Mouse (Mus musculus) forebrain, embryonic 12.5 days (tissue): ENCODE results near the gene Slc6a6. TPM values are rescaled to one million over a fixed set of nuclear protein-coding genes. Genes with fewer than 3 reads are reported as not detected.

Experiments
- ATAC-seq: fragments of 200-750 bp; cut with Nextera tagmentation; 2 replicates; pipeline ENCODE4 v1.8.0; 2017; ENCODE audit warnings: moderate TSS enrichment; ENCODE audit not compliant: low FRiP score
- H3K27ac ChIP-seq: fragments of 300-500 bp; sonication (generic); 2 replicates; pipeline ENCODE4 v1.5.1; 2016; ENCODE audit warnings: mild to moderate bottlenecking
- H3K27me3 ChIP-seq: fragments of 300-500 bp; sonication (generic); 2 replicates; pipeline ENCODE4 v1.6.1; 2016; ENCODE audit warnings: mild to moderate bottlenecking
- H3K36me3 ChIP-seq: fragments of 300-500 bp; sonication (generic); replicated peaks from 2 replicates; pipeline ENCODE4 v1.6.1; 2016; ENCODE audit warnings: mild to moderate bottlenecking
- H3K4me1 ChIP-seq: fragments of 300-500 bp; sonication (generic); 2 replicates; pipeline ENCODE4 v1.6.1; 2016
- H3K4me2 ChIP-seq: fragments of 300-500 bp; sonication (generic); 2 replicates; pipeline ENCODE4 v1.6.1; 2016; ENCODE audit warnings: mild to moderate bottlenecking, moderate library complexity
- H3K4me3 ChIP-seq: fragments of 300-500 bp; sonication (generic); replicated peaks from 2 replicates; pipeline ENCODE4 v1.5.1; 2016; ENCODE audit warnings: mild to moderate bottlenecking
- H3K9ac ChIP-seq: fragments of 300-500 bp; sonication (generic); 2 replicates; pipeline ENCODE4 v1.6.1; 2016; ENCODE audit warnings: mild to moderate bottlenecking
- H3K9me3 ChIP-seq: fragments of 300-500 bp; sonication (generic); 2 replicates; pipeline ENCODE4 v1.6.1; 2016
- WGBS: fragments of 180-500 bp; shearing (Covaris S2); methylation state at CpG from one replicate; pipeline ENCODE4 v1.1.7; 2016; 5-methylcytosine and 5-hydroxymethylcytosine counted together
- polyA plus RNA-seq: library from polyadenylated mRNA; unstranded; fragments of >200 nt; fragmentation: Nextera tagmentation; extraction: Ambion mirVana; gene quantifications from 2 replicates; pipeline ENCODE4 v1.2.1, GENCODE M21; 2016

Slc6a6 gene
- polyA plus RNA-seq, 1 experiment from 2014 or later, result 79.0 TPM

DNA sequence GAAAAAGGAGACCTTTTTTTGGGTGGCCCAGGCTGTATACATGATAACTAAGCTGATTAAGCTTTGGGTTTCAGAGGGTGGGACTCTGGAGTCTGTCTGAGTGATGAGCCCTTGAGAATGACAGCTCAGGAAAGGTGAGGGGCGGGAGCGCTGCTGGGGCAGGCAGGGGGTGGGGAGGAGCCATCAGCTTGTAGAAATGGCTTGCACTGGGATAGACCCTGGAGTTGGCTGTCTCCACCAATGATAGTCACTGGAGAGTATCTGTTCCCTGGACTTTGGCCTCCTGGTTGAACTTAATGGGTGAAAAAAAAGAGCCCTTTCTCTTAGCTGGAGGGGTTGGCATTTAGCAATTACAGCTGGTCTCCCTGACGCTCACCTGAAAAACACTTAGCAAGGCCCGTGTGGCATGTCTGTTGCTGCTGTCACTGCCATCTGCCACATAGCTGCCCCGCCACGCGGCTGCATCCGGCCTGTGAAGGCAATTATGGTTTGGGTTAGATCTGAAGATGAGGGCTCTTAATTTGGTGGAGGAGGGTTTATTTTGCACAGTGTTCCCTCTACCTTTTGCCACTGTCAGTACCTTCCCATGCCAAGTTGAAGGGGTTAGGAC is 23.5 kb downstream of the Slc6a6 start:
- Histone ChIP-seq H3K27me3 (no peaks in the 10 kb centered on the region), H3K4me1 (peaks cover 49% of the 10 kb centered on the region), H3K9me3 (no peaks in the 10 kb centered on the region), H3K4me3 (no peak overlapping the region), H3K27ac (peak overlapping the region; percentile 85), H3K9ac (no peak overlapping the region), H3K4me2 (no peak overlapping the region), H3K36me3 (peaks cover 35% of the 10 kb centered on the region)
- WGBS, result 73% methylated on average over 8 of the region's 8 CpGs
- peak; percentile 8; the same call in 1 of the 2 replicates for ATAC-seq

DNA sequence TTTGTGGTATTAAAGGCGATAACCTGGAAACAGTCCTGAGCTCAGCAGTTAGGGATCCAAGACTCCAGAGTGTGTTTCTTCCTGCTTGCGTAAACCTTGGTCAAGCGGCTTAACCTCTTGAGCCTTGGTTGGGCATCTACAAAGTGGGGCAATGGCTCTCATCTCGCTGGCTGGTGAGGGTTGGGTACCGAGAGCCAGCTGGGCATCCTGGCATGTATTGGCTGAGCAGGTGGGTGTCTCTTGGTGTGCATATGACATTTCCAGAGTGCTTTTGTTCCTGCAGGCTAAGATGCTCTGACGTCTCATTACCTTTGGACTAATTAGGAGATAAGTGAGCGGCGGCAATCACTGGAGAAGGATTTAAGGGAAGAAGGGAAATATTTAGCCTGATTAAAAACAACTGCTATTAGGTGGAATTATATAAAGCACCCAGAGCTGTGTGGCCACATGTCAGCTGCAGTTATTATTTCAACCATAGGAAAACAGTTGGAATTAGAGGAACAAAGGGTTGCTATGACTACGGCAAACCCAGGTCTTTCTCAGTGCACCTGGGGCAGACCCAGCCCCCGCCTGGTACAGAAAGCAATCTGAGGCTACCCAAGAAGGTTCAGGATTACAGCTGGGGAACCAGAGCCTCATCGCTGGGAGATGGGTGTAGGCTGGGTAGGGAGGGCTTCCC is 24.2 kb downstream of the Slc6a6 start:
- WGBS, result 69% methylated on average over 11 of the region's 11 CpGs
- no peak overlapping the region for H3K9ac ChIP-seq
- H3K4me3 ChIP-seq, result no peak overlapping the region
- H3K4me1 ChIP-seq, result peaks cover 55% of the 10 kb centered on the region
- H3K27ac ChIP-seq, result peak overlapping the region; percentile 85
- peak; percentile 31 for ATAC-seq
- no peaks in the 10 kb centered on the region for H3K27me3 ChIP-seq
- H3K4me2 ChIP-seq, result no peak overlapping the region
- H3K9me3 ChIP-seq, result no peaks in the 10 kb centered on the region
- peaks cover 35% of the 10 kb centered on the region for H3K36me3 ChIP-seq

DNA sequence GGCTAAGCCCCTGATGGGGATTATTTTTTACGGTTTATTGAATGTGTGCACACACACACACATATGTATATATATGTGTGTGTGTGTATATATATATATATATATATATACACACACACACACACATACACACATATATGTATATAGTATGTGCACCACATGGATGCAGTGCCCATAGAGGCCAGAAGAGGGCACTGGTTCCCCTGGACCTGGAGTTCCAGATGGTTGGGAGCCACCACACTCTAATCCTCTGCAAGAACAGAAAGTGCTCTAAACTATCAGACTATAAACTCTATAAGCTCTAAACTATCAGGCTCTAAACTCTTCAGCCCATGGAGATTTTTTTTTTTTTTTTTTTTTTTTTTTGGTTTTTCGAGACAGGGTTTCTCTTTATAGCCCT is 25.1 kb downstream of the Slc6a6 start:
- ATAC-seq, result no peak
- no peaks in the 10 kb centered on the region for H3K27me3 ChIP-seq
- no peaks in the 10 kb centered on the region for H3K9me3 ChIP-seq
- H3K27ac ChIP-seq, result peak overlapping the region; percentile 85
- no peak overlapping the region for H3K4me2 ChIP-seq
- peaks cover 64% of the 10 kb centered on the region for H3K4me1 ChIP-seq
- 78% methylated on average over 2 of the region's 2 CpGs for WGBS
- no peak overlapping the region for H3K4me3 ChIP-seq
- no peak overlapping the region for H3K9ac ChIP-seq
- H3K36me3 ChIP-seq, result peaks cover 29% of the 10 kb centered on the region

DNA sequence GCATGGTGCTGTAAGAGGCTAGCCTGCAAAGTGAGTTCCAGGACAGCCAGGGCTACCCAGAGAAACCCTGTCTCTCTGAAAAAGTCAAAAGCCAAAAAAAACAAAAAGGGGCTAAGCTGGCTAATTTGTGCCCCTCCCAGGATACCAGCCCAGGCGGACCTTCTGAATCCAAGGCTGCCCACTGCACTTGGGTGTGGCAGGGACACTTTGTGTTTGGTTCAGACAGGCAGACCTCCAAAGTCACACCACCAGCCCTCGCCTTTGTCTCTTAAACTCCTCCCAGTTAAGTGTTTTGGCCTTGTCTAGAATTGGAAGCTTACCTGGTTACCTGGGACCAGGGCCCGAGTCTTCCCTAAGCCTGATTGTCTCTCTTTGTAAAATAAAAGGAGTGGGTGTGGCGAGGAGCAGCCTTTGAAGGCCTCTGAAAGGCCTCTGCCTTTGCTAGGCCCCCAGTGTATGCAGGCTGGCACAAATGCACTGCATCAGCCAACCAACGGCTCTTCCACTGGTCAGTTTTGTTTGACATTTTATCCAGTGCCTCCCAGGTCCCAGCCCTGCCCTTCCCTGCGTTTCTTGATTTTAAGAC is 26.6 kb downstream of the Slc6a6 start:
- Histone ChIP-seq H3K4me2 (no peak overlapping the region), H3K9ac (no peak overlapping the region), H3K36me3 (peaks cover 23% of the 10 kb centered on the region), H3K27me3 (no peaks in the 10 kb centered on the region), H3K4me3 (no peak overlapping the region), H3K9me3 (no peaks in the 10 kb centered on the region), H3K27ac (peak overlapping the region; percentile 65), H3K4me1 (peaks cover 70% of the 10 kb centered on the region)
- 38% methylated on average over 6 of the region's 6 CpGs for WGBS
- no peak for ATAC-seq

DNA sequence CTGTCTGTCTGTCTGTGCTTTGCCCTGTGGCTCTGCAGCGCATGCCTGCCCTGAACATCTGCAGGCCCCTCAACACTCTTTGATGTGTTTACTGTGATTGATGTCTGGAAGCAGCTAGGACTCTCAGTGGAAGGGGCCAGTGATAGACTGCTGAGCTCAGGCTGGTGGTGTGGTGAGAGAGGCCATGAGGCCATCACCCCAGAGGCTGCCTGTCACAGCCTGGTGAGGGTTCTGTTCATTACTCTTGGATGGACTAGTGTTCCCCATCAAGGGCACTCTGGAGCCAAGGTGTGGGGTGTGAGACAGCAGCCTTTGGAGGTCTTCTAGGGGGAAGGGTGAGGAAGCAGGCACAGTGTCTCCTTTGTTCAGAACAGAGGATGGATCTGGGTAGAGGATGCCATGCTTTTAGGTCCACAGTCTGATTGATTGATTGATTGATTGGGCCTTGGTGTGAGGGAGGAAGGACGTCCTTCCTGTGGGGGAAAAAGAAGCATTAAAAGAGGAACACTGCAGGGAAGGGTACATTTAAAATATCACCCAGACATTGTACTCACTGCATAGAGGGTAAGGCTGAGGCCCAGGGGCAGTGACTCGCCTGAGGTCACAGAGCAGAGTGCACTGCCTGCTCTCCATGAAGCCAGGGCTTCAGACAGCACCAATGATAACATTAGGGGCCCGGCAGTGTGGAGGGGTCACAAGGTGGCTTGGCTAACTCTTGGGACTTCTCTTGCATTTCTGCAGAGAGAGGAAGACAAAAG is 28.4 kb downstream of the Slc6a6 start:
- 35% methylated on average over 4 of the region's 4 CpGs for WGBS
- Histone ChIP-seq H3K27me3 (no peaks in the 10 kb centered on the region), H3K4me3 (no peak overlapping the region), H3K27ac (peak overlapping the region; percentile 77), H3K4me1 (peaks cover 65% of the 10 kb centered on the region), H3K9ac (peak overlapping the region; percentile 18), H3K4me2 (no peak overlapping the region), H3K36me3 (peaks cover 15% of the 10 kb centered on the region), H3K9me3 (no peaks in the 10 kb centered on the region)
- no peak for ATAC-seq

DNA sequence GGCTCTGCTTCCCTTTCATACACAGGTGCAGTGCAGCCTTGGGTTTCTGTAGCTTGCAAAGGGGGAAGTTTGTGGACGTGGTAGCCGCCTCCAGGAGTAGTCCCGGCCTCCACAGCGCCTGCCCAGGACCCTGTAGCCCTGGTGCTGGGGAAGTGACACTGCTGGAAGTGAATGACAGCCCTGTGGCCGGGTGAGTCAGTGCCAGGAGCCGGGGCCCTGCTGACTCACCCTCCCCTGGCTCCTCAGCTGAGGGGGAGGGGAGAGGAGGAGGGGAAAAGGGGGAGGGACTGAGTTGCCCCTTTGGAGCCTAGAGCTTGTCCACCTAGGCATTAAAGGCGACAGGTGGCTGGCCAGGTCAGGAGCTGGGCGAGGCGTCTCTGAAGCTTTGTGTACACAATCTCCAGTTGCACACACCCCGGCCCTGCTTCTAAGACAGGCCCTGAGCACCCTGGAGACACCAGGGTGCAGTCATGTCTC is 29.0 kb downstream of the Slc6a6 start:
- H3K27ac ChIP-seq, result peak overlapping the region; percentile 77
- WGBS, result 10% methylated on average over 10 of the region's 10 CpGs
- H3K9ac ChIP-seq, result peak overlapping the region; percentile 18
- no peak overlapping the region for H3K4me3 ChIP-seq
- H3K4me1 ChIP-seq, result peaks cover 59% of the 10 kb centered on the region
- no peaks in the 10 kb centered on the region for H3K27me3 ChIP-seq
- H3K36me3 ChIP-seq, result peaks cover 15% of the 10 kb centered on the region
- no peaks in the 10 kb centered on the region for H3K9me3 ChIP-seq
- peak; percentile 28 for ATAC-seq
- no peak overlapping the region; the same call in 1 of the 2 replicates for H3K4me2 ChIP-seq

DNA sequence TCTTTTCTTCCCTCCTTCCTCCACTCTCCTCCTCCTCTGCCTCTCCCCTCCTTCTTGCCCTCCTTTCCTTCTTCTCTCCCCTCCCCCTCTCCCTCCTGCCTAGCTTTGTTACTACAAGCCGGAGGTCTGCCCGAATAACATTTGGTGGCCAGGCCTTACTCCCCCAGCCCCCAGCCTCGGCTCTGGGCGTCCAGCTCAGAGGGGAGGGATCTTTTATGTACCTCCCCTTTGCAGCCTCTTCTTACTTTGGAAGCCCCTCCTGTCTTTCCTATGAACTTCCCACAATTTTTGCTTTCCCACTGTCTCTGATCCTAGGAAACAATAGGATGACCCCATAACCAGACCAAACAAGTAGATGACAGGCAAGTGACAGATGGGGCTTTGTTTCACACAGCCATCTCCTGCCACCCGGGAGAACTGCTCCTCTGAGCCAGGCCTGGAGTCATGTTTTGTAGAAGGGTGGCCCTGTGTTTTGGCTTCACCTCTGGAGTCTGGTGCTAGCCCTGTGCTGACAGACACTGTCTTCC is 29.6 kb downstream of the Slc6a6 start:
- 4% methylated on average over 5 of the region's 5 CpGs for WGBS
- Histone ChIP-seq H3K9ac (peak overlapping the region; percentile 18; the same call in 1 of the 2 replicates), H3K9me3 (no peaks in the 10 kb centered on the region), H3K4me1 (peaks cover 59% of the 10 kb centered on the region), H3K4me3 (no peak overlapping the region), H3K27ac (peak overlapping the region; percentile 77), H3K27me3 (no peaks in the 10 kb centered on the region), H3K36me3 (peaks cover 12% of the 10 kb centered on the region), H3K4me2 (no peak overlapping the region; the same call in 1 of the 2 replicates)
- ATAC-seq, result peak; percentile 43

DNA sequence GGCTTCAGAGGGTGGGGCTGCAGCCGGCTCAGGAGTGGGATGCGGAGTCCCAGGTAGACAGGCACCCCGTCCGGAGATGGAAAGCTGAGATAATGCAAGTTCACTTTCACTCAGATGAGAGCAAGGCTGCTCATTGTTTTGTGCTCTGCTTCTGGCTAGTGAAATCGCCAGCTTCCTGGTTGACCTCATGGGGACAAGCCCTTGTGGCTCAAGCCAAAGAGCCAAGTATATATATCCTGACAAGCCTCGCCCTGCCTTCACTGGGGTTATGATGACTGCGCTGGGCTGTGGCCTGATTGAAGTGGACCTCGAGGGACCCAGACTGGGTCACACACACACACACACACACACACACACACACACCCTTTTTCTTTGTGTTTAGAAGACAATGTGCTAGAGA is 31.2 kb downstream of the Slc6a6 start:
- 92% methylated on average over 8 of the region's 8 CpGs for WGBS
- peak overlapping the region; percentile 20; the same call in 1 of the 2 replicates for H3K27ac ChIP-seq
- no peak for ATAC-seq
- H3K4me2 ChIP-seq, result no peak overlapping the region
- H3K9me3 ChIP-seq, result no peaks in the 10 kb centered on the region
- no peaks in the 10 kb centered on the region for H3K27me3 ChIP-seq
- H3K36me3 ChIP-seq, result peaks cover 11% of the 10 kb centered on the region
- peaks cover 65% of the 10 kb centered on the region for H3K4me1 ChIP-seq
- H3K9ac ChIP-seq, result no peak overlapping the region
- H3K4me3 ChIP-seq, result no peak overlapping the region

DNA sequence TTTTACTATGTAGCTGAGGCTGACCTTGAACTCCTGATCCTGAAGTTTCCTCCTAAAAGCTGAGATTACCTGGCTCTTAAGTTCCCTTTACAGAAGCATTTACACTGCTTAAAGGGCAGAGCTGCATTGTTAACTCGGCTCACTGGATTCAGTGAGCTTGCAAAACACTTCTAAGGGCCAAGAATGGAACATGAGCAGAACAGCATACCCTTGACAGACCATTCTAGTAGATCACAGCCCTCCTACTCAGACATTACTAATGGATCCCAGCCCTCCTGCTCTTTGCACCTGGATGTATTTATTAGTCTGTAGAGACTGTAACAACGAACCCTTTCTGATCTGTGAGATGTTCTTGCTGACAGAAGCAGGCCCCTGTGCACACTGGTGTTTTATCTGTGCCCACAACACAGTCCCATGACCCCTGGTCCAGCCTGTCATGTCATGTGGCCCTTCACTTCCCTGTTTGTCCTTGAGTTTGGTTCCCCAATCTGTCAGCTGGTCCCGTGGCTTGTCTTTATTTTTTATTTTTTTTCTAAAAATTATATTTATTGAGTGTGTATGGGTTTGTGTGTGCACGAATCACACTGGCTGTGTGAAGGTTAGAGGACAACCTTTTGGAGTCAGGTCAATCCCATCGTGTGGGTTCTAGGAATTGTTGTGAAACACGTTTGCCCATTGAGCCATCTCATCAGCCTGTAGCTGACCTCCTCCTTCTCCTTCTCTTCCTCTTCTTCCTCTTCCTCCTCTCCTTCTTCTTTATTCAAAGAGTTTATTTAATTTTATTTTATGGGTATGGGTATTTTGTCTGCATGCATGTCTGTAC is 32.3 kb downstream of the Slc6a6 start:
- H3K27me3 ChIP-seq, result no peaks in the 10 kb centered on the region
- 81% methylated on average over 6 of the region's 6 CpGs for WGBS
- no peak overlapping the region for H3K27ac ChIP-seq
- H3K4me2 ChIP-seq, result no peak overlapping the region
- no peak overlapping the region for H3K4me3 ChIP-seq
- ATAC-seq, result no peak
- no peak overlapping the region for H3K9ac ChIP-seq
- H3K9me3 ChIP-seq, result no peaks in the 10 kb centered on the region
- H3K36me3 ChIP-seq, result peaks cover 10% of the 10 kb centered on the region
- peaks cover 66% of the 10 kb centered on the region for H3K4me1 ChIP-seq

DNA sequence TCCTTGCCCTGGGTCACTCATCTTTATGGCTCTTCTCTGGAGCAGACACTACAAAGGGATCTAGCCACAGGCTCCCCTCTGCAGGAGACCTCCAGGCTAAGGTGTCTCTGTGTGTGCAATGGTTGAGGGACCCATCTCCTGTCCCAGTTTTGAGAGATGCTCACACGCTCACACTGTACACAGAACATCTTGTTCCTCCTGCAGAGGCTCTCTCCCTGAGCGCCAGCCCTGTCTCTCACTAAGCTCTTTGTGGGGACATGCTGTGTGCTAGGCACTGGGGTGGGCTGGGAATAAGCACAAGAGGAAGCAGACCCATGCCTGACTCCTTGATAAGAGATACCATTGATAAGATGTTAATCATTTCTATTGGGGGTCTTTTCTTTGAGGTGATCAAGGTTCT is 34.2 kb downstream of the Slc6a6 start:
- H3K9me3 ChIP-seq, result no peaks in the 10 kb centered on the region
- H3K27me3 ChIP-seq, result no peaks in the 10 kb centered on the region
- peaks cover 8% of the 10 kb centered on the region for H3K36me3 ChIP-seq
- H3K27ac ChIP-seq, result peak overlapping the region; percentile 94
- ATAC-seq, result no peak
- H3K4me1 ChIP-seq, result peaks cover 53% of the 10 kb centered on the region
- H3K4me3 ChIP-seq, result no peak overlapping the region
- H3K9ac ChIP-seq, result no peak overlapping the region
- 80% methylated on average over 2 of the region's 2 CpGs for WGBS
- no peak overlapping the region for H3K4me2 ChIP-seq

DNA sequence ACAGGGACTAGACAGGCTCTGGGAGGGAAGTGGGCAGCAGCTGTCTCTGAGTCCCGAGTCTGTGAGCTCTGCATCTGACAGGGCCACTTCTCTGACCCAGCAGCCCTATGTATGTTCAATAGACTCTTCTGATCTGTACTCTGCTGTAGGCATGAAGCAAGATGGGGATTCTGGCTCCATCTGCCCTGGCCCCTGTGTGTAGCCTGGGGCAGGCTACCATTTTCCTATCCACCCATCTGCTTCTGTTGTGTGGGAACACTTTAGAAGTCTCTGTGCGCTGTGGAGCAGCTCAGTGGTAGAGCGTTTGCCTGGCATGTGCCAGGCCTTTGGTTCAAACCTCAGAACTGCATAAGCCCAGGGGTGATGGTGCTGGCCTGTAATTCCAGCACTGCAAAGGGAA is 34.8 kb downstream of the Slc6a6 start:
- H3K36me3 ChIP-seq, result peaks cover 13% of the 10 kb centered on the region
- no peak overlapping the region for H3K9ac ChIP-seq
- 67% methylated on average over 3 of the region's 3 CpGs for WGBS
- H3K9me3 ChIP-seq, result no peaks in the 10 kb centered on the region
- ATAC-seq, result no peak
- peak overlapping the region; percentile 94 for H3K27ac ChIP-seq
- no peak overlapping the region for H3K4me2 ChIP-seq
- peaks cover 48% of the 10 kb centered on the region for H3K4me1 ChIP-seq
- no peak overlapping the region for H3K4me3 ChIP-seq
- H3K27me3 ChIP-seq, result no peaks in the 10 kb centered on the region
